Mouse (Mus musculus): Measurements from ENCODE around the gene Xrcc4. TPM values are rescaled to one million over a fixed set of nuclear protein-coding genes. Genes with fewer than 3 reads are reported as not detected.

Xrcc4 gene
- polyA plus RNA-seq, 1 experiment from 2014 or later, result 15.5 TPM

DNA sequence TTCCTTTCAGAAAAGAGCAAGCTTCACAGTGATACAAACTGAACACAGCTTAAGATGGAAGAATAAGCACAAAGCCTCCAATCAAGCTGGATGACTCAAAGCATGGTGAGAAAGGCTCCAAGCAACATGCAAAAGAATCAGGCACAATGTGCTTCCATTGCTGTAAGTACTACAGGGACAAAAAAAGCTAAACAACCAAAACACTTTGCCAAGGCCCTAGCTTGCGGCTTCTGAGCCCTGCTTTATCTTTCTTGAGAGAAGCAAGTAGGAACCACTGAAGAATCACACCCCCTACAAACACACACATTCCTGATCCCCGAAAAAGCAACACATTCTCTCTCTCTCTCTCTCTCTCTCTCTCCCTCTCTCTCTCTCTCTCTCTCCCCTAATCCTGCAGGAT, 56.9 kb downstream of the Xrcc4 start:
- 54% methylated on average over 2 of the region's 2 CpGs for WGBS
- H3K9ac ChIP-seq (replicated peaks), result no peak overlapping the region
- ATAC-seq (ENCODE audit: low FRiP score), result no peak
- no peak overlapping the region for H3K27ac ChIP-seq (replicated peaks)
- no peak overlapping the region for H3K4me2 ChIP-seq
- no peaks in the 10 kb centered on the region for H3K4me1 ChIP-seq
- no peaks in the 10 kb centered on the region for H3K9me3 ChIP-seq (replicated peaks)
- H3K36me3 ChIP-seq, result no peaks in the 10 kb centered on the region
- no peak overlapping the region for H3K4me3 ChIP-seq (replicated peaks)
- H3K27me3 ChIP-seq (replicated peaks), result no peaks in the 10 kb centered on the region

DNA sequence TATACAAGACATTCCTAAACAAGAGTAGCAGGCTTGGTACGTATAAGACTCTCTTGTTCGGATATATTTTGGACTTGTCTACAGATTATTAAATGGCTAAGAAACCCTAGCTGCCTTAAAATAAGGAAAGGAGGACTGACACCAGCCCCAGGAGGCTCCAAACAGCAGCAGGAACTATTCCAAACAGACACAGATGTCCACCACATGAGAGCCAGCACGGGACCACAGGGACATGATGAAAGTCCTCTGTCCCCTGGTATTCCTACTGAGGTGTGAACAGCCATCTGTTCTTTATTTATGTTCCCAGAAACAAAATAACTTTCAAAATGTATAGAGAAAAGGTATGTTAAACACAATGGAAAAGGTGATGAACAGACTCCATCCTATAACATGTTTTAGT, 58.5 kb downstream of the Xrcc4 start:
- Histone ChIP-seq H3K9me3 (replicated peaks) (no peaks in the 10 kb centered on the region), H3K27me3 (replicated peaks) (no peaks in the 10 kb centered on the region), H3K4me2 (no peak overlapping the region), H3K4me3 (replicated peaks) (no peak overlapping the region), H3K36me3 (no peaks in the 10 kb centered on the region), H3K4me1 (no peaks in the 10 kb centered on the region), H3K27ac (replicated peaks) (no peak overlapping the region), H3K9ac (replicated peaks) (no peak overlapping the region)
- 82% methylated on average over 3 of the region's 3 CpGs for WGBS
- no peak for ATAC-seq (ENCODE audit: low FRiP score)

DNA sequence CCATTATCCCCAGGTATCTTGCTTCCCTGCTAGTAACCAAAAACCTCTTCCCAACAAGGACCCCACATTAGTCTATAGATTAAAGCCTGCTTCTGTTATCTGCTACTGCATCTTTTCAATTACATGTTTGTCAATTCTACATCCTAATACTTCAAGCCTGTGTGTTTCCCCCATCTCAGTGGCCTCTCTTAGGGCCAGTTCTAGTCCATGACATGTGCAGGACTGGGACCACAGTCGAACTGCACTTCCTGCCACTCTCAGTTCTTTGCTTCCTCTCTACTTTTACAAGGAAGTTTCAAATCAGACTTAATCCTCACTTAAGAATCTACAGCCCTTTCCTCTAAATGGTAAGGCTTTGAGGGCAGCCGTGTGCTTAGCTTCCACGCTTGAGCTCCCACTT, 76.8 kb downstream of the Xrcc4 start:
- Histone ChIP-seq H3K36me3 (no peaks in the 10 kb centered on the region), H3K9ac (replicated peaks) (no peak overlapping the region), H3K27ac (replicated peaks) (no peak overlapping the region), H3K27me3 (replicated peaks) (no peaks in the 10 kb centered on the region), H3K4me2 (no peak overlapping the region), H3K4me1 (no peaks in the 10 kb centered on the region), H3K4me3 (replicated peaks) (no peak overlapping the region), H3K9me3 (replicated peaks) (no peaks in the 10 kb centered on the region)
- ATAC-seq (ENCODE audit: low FRiP score), result no peak
- WGBS, result 82% methylated on average over 3 of the region's 3 CpGs

DNA sequence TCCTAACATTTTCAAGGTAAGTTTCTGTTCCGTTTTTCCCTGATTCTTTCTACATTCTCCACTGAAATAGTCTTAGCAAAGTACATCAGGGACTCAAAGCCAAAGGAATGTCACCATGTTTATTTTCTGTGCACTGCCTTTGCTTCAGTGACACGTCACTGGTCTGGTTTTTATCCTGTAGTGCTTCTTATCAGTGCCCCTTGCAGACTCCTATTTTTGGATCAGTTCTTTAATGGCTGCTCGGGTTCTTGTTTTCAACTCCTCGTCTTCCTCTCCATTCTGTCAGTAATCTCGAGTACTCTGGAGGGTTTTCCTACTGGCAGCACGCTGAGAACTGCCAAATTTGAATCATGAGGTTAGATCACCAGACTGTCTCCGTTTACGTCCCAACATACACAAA, 77.2 kb downstream of the Xrcc4 start:
- no peak overlapping the region for H3K27ac ChIP-seq (replicated peaks)
- no peaks in the 10 kb centered on the region for H3K4me1 ChIP-seq
- no peaks in the 10 kb centered on the region for H3K27me3 ChIP-seq (replicated peaks)
- no peaks in the 10 kb centered on the region for H3K9me3 ChIP-seq (replicated peaks)
- H3K4me3 ChIP-seq (replicated peaks), result no peak overlapping the region
- H3K36me3 ChIP-seq, result no peaks in the 10 kb centered on the region
- no peak overlapping the region for H3K9ac ChIP-seq (replicated peaks)
- ATAC-seq (ENCODE audit: low FRiP score), result no peak
- 84% methylated on average over 8 of the region's 8 CpGs for WGBS
- H3K4me2 ChIP-seq, result no peak overlapping the region

DNA sequence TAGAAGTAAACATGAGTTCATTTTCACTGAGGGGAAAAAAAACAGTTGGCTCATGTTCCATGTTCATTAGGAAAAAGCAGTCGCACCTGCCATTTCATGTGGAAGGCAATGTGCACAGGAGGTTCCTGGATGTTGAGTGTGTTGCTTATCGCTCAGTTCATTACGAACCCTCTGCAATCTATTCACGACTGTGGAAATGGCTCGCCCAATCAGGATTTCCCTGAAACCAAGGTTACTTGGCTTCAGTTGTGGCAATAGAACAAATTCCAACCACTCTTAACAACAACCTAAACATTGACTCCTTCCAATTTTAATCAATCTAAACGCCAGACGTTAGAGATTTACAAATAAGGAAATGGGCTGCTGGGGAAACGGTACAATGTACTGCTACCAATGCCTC, 78.3 kb downstream of the Xrcc4 start:
- Histone ChIP-seq H3K36me3 (no peaks in the 10 kb centered on the region), H3K4me3 (replicated peaks) (no peak overlapping the region), H3K27ac (replicated peaks) (no peak overlapping the region), H3K27me3 (replicated peaks) (no peaks in the 10 kb centered on the region), H3K9ac (replicated peaks) (no peak overlapping the region), H3K9me3 (replicated peaks) (no peaks in the 10 kb centered on the region), H3K4me2 (no peak overlapping the region), H3K4me1 (no peaks in the 10 kb centered on the region)
- ATAC-seq (ENCODE audit: low FRiP score), result no peak; the same call in 1 of the 2 replicates
- 71% methylated on average over 8 of the region's 8 CpGs for WGBS

DNA sequence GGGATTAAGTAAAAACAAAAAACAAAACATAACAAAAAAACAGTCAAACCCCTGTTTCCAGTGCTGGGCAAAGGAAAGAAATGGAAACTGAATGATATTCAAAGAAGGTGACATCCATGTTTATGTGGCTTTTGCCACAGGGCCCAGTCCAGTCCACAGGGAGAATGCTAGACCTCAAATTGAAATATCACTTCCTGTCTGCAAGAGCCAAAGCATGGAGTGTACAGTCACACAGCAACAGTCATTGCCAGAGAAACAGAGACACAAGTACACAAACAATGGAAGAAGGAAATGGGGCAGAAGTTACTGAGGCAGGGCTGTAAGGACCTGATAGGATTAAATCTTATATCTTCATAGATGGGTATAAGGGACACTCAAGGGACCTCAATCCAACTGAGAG, 79.6 kb downstream of the Xrcc4 start:
- Histone ChIP-seq H3K4me3 (replicated peaks) (no peak overlapping the region), H3K9ac (replicated peaks) (no peak overlapping the region), H3K9me3 (replicated peaks) (no peaks in the 10 kb centered on the region), H3K36me3 (no peaks in the 10 kb centered on the region), H3K4me2 (no peak overlapping the region), H3K4me1 (no peaks in the 10 kb centered on the region), H3K27me3 (replicated peaks) (no peaks in the 10 kb centered on the region), H3K27ac (replicated peaks) (no peak overlapping the region)
- ATAC-seq (ENCODE audit: low FRiP score), result no peak

DNA sequence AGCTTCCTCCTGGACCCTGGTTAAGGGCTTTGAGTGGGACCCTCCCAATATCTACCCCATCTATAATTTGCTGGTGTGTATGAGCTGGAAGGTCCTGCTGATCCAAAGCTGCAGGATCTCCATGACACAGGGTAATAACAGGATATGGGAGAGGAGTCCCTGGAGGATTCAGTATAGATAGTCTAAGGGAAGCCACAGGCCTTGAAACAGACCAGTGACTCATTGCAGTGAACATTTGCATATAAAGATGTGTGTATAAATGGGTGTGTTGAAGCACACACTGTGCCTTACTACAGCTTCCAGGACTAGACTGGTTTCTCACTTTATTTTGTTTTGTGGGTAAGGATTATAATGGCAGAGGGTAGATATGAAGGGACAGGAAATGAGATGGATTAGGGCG, 83.8 kb downstream of the Xrcc4 start:
- no peaks in the 10 kb centered on the region for H3K36me3 ChIP-seq
- H3K9ac ChIP-seq (replicated peaks), result no peak overlapping the region
- H3K4me3 ChIP-seq (replicated peaks), result no peak overlapping the region
- H3K27ac ChIP-seq (replicated peaks), result no peak overlapping the region
- no peak for ATAC-seq (ENCODE audit: low FRiP score)
- H3K4me1 ChIP-seq, result no peaks in the 10 kb centered on the region
- no peaks in the 10 kb centered on the region for H3K27me3 ChIP-seq (replicated peaks)
- no peaks in the 10 kb centered on the region for H3K9me3 ChIP-seq (replicated peaks)
- 100% methylated on average over 1 of the region's 1 CpGs for WGBS
- no peak overlapping the region for H3K4me2 ChIP-seq

DNA sequence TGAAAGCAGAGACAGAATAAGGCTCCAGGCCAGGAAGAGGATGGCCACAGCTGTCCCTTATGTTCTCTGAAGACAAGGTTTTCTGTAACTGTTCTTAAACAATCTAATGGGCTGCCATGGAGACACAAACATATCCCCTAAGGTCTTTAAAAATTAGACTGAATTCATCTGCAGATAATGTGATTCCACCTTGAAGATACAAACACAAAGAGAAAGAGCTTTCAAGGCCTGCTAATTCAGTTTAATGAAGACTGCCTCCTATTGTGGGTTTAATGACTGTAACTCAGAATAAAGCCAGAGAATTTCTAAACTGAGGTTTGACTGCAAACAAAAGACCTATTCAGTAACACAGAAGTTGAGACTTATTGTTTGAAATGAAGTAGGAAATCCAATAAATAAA, 91.9 kb downstream of the Xrcc4 start:
- Histone ChIP-seq H3K4me2 (no peak overlapping the region), H3K27me3 (replicated peaks) (no peaks in the 10 kb centered on the region), H3K27ac (replicated peaks) (no peak overlapping the region), H3K4me1 (no peaks in the 10 kb centered on the region), H3K4me3 (replicated peaks) (no peak overlapping the region), H3K36me3 (no peaks in the 10 kb centered on the region), H3K9ac (replicated peaks) (no peak overlapping the region), H3K9me3 (replicated peaks) (no peaks in the 10 kb centered on the region)
- ATAC-seq (ENCODE audit: low FRiP score), result no peak

DNA sequence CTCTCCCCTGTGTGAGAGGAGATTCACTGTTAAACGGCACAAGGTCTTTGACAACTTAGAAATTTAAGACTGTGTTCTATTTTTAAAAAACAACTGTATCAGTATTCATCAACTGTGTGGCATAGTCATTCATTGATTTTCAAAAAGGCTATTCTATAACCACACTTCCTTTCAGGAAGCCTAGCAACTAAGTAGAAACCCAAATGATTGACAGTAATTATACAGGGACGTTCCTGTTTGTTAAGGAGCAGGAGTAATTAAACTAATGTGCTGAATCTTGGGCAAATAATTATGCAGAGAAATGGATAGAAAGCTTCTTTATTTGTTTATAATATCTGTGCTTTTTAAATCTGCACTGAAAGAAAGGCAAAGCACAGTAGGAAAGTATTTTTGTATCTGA, 103.3 kb downstream of the Xrcc4 start:
- 42% methylated on average over 2 of the region's 2 CpGs for WGBS
- ATAC-seq (ENCODE audit: low FRiP score), result no peak
- Histone ChIP-seq H3K4me1 (no peaks in the 10 kb centered on the region), H3K36me3 (no peaks in the 10 kb centered on the region), H3K4me2 (no peak overlapping the region), H3K9me3 (replicated peaks) (no peaks in the 10 kb centered on the region), H3K4me3 (replicated peaks) (no peak overlapping the region), H3K9ac (replicated peaks) (no peak overlapping the region), H3K27ac (replicated peaks) (no peak overlapping the region), H3K27me3 (replicated peaks) (no peaks in the 10 kb centered on the region)

DNA sequence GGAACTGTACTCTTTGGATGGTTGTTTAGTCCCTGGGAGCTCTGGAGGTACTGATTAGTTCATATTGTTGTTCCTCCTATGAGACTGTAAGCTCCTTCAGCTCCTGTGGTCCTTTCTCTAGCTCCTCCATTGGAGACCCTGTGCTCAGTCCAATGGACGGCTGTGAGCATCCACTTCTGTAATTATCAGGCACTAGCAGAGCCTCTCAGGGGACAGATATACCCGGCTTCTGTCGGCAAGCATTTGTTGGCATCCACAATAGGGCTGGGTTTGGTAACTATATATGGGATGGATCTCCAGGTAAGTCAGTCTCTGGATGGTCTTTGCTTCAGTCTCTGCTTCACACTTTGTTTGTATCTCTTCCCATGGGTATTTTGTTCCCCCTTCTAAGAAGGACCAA, 118.5 kb downstream of the Xrcc4 start:
- WGBS, result 57% methylated on average over 3 of the region's 3 CpGs
- no peak overlapping the region for H3K4me3 ChIP-seq (replicated peaks)

DNA sequence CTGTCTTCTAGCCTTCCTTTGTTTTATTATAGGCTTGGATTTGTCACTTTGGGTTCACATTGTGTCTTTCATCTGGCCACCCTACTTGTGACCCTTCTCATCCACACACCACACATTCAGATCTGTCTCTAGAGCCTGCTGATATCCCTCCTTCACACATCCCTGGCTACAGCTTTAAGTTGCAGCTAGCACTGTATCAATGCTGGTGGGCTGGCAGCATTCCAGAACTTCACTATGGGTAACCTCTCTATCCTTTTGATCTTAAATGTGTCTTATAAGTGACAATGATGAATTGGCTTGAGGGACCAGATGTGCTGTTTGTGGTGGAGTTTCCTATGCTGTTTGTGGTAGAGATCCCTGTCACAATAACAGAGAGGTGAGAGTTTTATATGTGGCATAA, 120.7 kb downstream of the Xrcc4 start:
- no peak for ATAC-seq (ENCODE audit: low FRiP score)
- Histone ChIP-seq H3K27ac (replicated peaks) (no peak overlapping the region), H3K9ac (replicated peaks) (no peak overlapping the region), H3K4me3 (replicated peaks) (no peak overlapping the region), H3K4me1 (no peaks in the 10 kb centered on the region), H3K9me3 (replicated peaks) (no peaks in the 10 kb centered on the region), H3K36me3 (no peaks in the 10 kb centered on the region), H3K27me3 (replicated peaks) (no peaks in the 10 kb centered on the region), H3K4me2 (no peak overlapping the region)

More for the DNA sequence above, 118.5 kb downstream of the Xrcc4 start:
- no peak overlapping the region for H3K9ac ChIP-seq (replicated peaks)
- H3K4me2 ChIP-seq, result no peak overlapping the region
- H3K27me3 ChIP-seq (replicated peaks), result no peaks in the 10 kb centered on the region
- no peak for ATAC-seq (ENCODE audit: low FRiP score)
- H3K27ac ChIP-seq (replicated peaks), result no peak overlapping the region
- H3K4me1 ChIP-seq, result no peaks in the 10 kb centered on the region
- no peaks in the 10 kb centered on the region for H3K9me3 ChIP-seq (replicated peaks)
- no peaks in the 10 kb centered on the region for H3K36me3 ChIP-seq

DNA sequence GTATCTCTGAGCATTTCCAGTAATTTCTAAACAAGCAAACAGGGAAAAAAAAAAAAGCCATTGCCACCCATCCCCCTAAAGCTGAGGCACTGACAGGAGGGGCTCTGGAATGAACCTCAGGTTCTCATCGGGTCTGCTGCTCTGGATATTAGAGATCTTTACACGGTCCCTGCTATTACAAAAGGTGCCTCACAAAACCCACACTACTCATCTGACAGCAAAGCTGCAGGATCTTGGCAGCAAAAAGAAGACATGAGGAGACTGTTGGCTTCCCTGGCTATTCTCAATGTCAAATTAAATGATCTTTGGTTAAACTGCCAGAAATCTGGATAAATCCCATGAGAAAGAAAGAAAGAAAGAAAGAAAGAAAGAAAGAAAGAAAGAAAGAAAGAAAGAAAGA, 145.1 kb downstream of the Xrcc4 start:
- 62% methylated on average over 2 of the region's 2 CpGs for WGBS
- Histone ChIP-seq H3K4me2 (no peak overlapping the region), H3K4me1 (no peaks in the 10 kb centered on the region), H3K27me3 (replicated peaks) (no peaks in the 10 kb centered on the region), H3K9me3 (replicated peaks) (no peaks in the 10 kb centered on the region; the same call in 1 of the 2 replicates), H3K9ac (replicated peaks) (no peak overlapping the region), H3K27ac (replicated peaks) (no peak overlapping the region), H3K4me3 (replicated peaks) (no peak overlapping the region), H3K36me3 (no peaks in the 10 kb centered on the region)
- ATAC-seq (ENCODE audit: low FRiP score), result no peak

DNA sequence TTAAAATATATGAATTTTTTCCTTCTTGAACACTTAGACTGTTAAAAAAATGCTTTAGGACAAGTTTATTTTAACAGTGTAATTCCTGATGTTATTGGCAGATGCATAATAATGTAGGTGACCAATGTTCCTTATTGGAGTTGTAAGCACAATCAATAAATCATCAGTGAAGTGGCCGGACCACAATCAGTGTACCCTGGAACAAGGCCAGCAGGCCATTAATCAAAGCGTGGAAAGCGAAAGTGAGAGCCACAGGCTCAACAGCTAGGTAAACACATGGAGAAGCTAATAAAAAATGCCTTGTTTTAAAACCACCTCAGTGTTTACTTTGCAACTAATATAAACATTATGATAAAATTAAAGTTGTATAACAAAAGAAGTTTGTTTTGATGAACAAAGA, 159.9 kb downstream of the Xrcc4 start:
- whole genome bisulfite sequencing, result 12% methylated on average over 3 of the region's 3 CpGs
- H3K4me2 ChIP-seq, result no peak overlapping the region
- no peak overlapping the region for H3K9ac ChIP-seq (replicated peaks)
- H3K4me3 ChIP-seq (replicated peaks), result no peak overlapping the region
- H3K4me1 ChIP-seq, result no peaks in the 10 kb centered on the region
- no peak overlapping the region for H3K27ac ChIP-seq (replicated peaks)
- no peak for ATAC-seq (ENCODE audit: low FRiP score)
- no peaks in the 10 kb centered on the region for H3K36me3 ChIP-seq
- H3K27me3 ChIP-seq (replicated peaks), result no peaks in the 10 kb centered on the region
- H3K9me3 ChIP-seq (replicated peaks), result no peaks in the 10 kb centered on the region

All from neural tube, embryonic 15.5 days (tissue).